Mouse (Mus musculus) small intestine, adult 2 months (tissue): Measurements from ENCODE around the gene Zbp1. TPM values are rescaled to one million over a fixed set of nuclear protein-coding genes. Genes with fewer than 3 reads are reported as not detected.

ENCODE experiments used
- H3K27ac ChIP-seq: fragments of 200-500 bp; 2 replicates; pipeline ENCODE4 v1.5.1; 2012; ENCODE audit warnings: low read depth, low read length, control low read depth, inconsistent platforms; ENCODE audit not compliant: insufficient read depth
- H3K27me3 ChIP-seq: fragments of 200-500 bp; 2 replicates; pipeline ENCODE4 v1.6.1; 2012; ENCODE audit warnings: mild to moderate bottlenecking, moderate library complexity, low read length, inconsistent platforms; ENCODE audit not compliant: control insufficient read depth, insufficient read depth
- H3K36me3 ChIP-seq: fragments of 200-500 bp; 2 replicates; pipeline ENCODE4 v1.6.1; 2012; ENCODE audit warnings: mild to moderate bottlenecking, low read length, control low read depth, inconsistent platforms; ENCODE audit not compliant: control insufficient read depth, insufficient read depth
- H3K4me1 ChIP-seq: fragments of 200-500 bp; 2 replicates; pipeline ENCODE4 v1.6.1; 2012; ENCODE audit warnings: low read length, inconsistent platforms, mixed read lengths; ENCODE audit not compliant: control insufficient read depth, insufficient read depth, insufficient read length
- H3K4me3 ChIP-seq: fragments of 200-500 bp; 2 replicates; pipeline ENCODE4 v1.5.1; 2012; ENCODE audit warnings: low read depth, mild to moderate bottlenecking, control low read depth, inconsistent platforms, low read length, moderate library complexity
- CTCF ChIP-seq: fragments of 200-500 bp; IDR thresholded peaks from 2 replicates; pipeline ENCODE4 v1.5.1; 2012; ENCODE audit warnings: low read depth, mild to moderate bottlenecking, control low read depth, inconsistent platforms, low read length, moderate library complexity, mixed read lengths; ENCODE audit not compliant: insufficient replicate concordance, insufficient read length; ENCODE audit errors: extremely low read depth
- POLR2A ChIP-seq: fragments of 200-500 bp; IDR thresholded peaks from 2 replicates; pipeline ENCODE4 v1.6.1; 2012; ENCODE audit warnings: low read depth, mild to moderate bottlenecking, control low read depth, inconsistent platforms, low read length, moderate library complexity
- WGBS: fragments of 180-500 bp; shearing (Covaris S2); methylation state at CpG from one replicate; pipeline ENCODE4 v1.1.7; 2018; 5-methylcytosine and 5-hydroxymethylcytosine counted together
- polyA plus RNA-seq: library from polyadenylated mRNA; depleted of rRNA; stranded (reverse); fragments of >200 nt; gene quantifications from 2 replicates; pipeline ENCODE4 v1.2.3, GENCODE M21; 2012

Gene Zbp1
- polyA plus RNA-seq, 1 experiment = 51.0 TPM

GRCm38 (mm10) chr2:173224097-173224496 lies 5.4 kb upstream of the Zbp1 start:
- peaks cover 11% of the 10 kb centered on the region for H3K4me1 ChIP-seq
- H3K27ac ChIP-seq = no peak overlapping the region
- TF ChIP-seq POLR2A (no peak), CTCF (no peak)
- peaks cover 13% of the 10 kb centered on the region; the same call in 1 of the 2 replicates for H3K36me3 ChIP-seq
- no peak overlapping the region for H3K4me3 ChIP-seq
- no peaks in the 10 kb centered on the region for H3K27me3 ChIP-seq
- WGBS = 26% methylated on average over 3 of the region's 3 CpGs

GRCm38 (mm10) chr2:173223496-173223895 lies 4.8 kb upstream of the Zbp1 start:
- H3K4me1 ChIP-seq = peaks cover 14% of the 10 kb centered on the region
- no peak overlapping the region for H3K27ac ChIP-seq
- peaks cover 11% of the 10 kb centered on the region; the same call in 1 of the 2 replicates for H3K36me3 ChIP-seq
- no peak overlapping the region for H3K4me3 ChIP-seq
- 62% methylated on average over 3 of the region's 3 CpGs for WGBS
- H3K27me3 ChIP-seq = no peaks in the 10 kb centered on the region
- TF ChIP-seq CTCF (no peak), POLR2A (no peak)

GRCm38 (mm10) chr2:173220754-173221153 lies 2.0 kb upstream of the Zbp1 start:
- H3K36me3 ChIP-seq = peaks cover 5% of the 10 kb centered on the region
- no peaks in the 10 kb centered on the region for H3K27me3 ChIP-seq
- WGBS = 92% methylated on average over 9 of the region's 9 CpGs
- H3K4me3 ChIP-seq = no peak overlapping the region
- TF ChIP-seq CTCF (no peak), POLR2A (no peak)
- H3K27ac ChIP-seq = no peak overlapping the region
- H3K4me1 ChIP-seq = peaks cover 25% of the 10 kb centered on the region

GRCm38 (mm10) chr2:173219256-173219954 lies 682 bp upstream of the Zbp1 start:
- peak overlapping the region; percentile 95 for H3K27ac ChIP-seq
- peak; percentile 91 for TF ChIP-seq CTCF
- no peak for TF ChIP-seq POLR2A
- 14% methylated on average over 10 of the region's 10 CpGs for whole genome bisulfite sequencing
- H3K4me3 ChIP-seq = peak overlapping the region; percentile 72; the same call in 1 of the 2 replicates
- H3K4me1 ChIP-seq = peaks cover 25% of the 10 kb centered on the region
- H3K27me3 ChIP-seq = no peaks in the 10 kb centered on the region
- peaks cover 11% of the 10 kb centered on the region for H3K36me3 ChIP-seq

- TF ChIP-seq CTCF (peak; percentile 32; the same call in 1 of the 2 replicates), POLR2A (no peak)
- H3K4me1 ChIP-seq = peaks cover 22% of the 10 kb centered on the region
- peak overlapping the region; percentile 95 for H3K27ac ChIP-seq
- peaks cover 13% of the 10 kb centered on the region for H3K36me3 ChIP-seq
- no peaks in the 10 kb centered on the region for H3K27me3 ChIP-seq
- peak overlapping the region; percentile 72 for H3K4me3 ChIP-seq
- WGBS = 55% methylated on average over 5 of the region's 5 CpGs
Measured at GRCm38 (mm10) chr2:173217763-173218258, 912 bp downstream of the Zbp1 start.

GRCm38 (mm10) chr2:173217246-173217645 lies 1.5 kb downstream of the Zbp1 start:
- peak overlapping the region; percentile 72 for H3K4me3 ChIP-seq
- TF ChIP-seq POLR2A (no peak), CTCF (no peak)
- H3K36me3 ChIP-seq = peaks cover 13% of the 10 kb centered on the region
- H3K4me1 ChIP-seq = peaks cover 22% of the 10 kb centered on the region
- H3K27me3 ChIP-seq = no peaks in the 10 kb centered on the region
- 62% methylated on average over 3 of the region's 3 CpGs for WGBS
- no peak overlapping the region for H3K27ac ChIP-seq

- Histone ChIP-seq H3K4me3 (peak overlapping the region; percentile 72; the same call in 1 of the 2 replicates), H3K27me3 (no peaks in the 10 kb centered on the region), H3K36me3 (peaks cover 13% of the 10 kb centered on the region), H3K27ac (no peak overlapping the region), H3K4me1 (peaks cover 22% of the 10 kb centered on the region)
- 75% methylated on average over 7 of the region's 7 CpGs for WGBS
- no peak for TF ChIP-seq CTCF
- TF ChIP-seq POLR2A = no peak
Measured at GRCm38 (mm10) chr2:173216840-173217239, 1.9 kb downstream of the Zbp1 start.
